Mouse (Mus musculus): Measurements from ENCODE around the gene Rab3gap1. TPM values are rescaled to one million over a fixed set of nuclear protein-coding genes. Genes with fewer than 3 reads are reported as not detected.
"Not testable (repeated sequence)": the region's sequence is repeated elsewhere in the genome, so short reads cannot be mapped to it uniquely, and the experiment has no call there.

Rab3gap1 gene
- polyA plus RNA-seq, 1 experiment from 2014 or later: 25.1 TPM

DNA sequence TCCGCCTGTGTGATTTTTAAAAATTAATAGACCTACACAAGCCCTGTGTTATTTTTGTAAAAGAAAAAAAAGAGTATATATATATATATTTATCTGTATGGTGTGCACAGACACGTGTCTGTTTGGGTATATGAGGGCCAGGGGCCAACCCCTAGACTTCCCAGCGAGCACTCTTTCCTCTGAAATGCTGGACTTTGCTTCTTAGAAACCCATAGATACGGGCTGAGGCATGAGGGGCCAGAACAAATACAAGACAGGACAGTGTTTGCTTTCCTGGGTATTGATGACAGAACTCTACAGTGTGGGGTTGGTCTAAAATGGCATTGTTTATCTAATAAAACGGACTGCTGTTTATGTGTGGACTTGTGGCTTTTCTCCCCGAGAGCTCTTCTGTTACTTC is 74.9 kb downstream of the Rab3gap1 start:
- H3K36me3 ChIP-seq (ENCODE audit: control insufficient read depth, insufficient read depth, low read length): peaks cover 53% of the 10 kb centered on the region
- H3K4me1 ChIP-seq (ENCODE audit: control insufficient read depth, insufficient read depth, low read length): no peaks in the 10 kb centered on the region
- H3K27me3 ChIP-seq (ENCODE audit: control insufficient read depth, insufficient read depth, low read length): no peaks in the 10 kb centered on the region
- WGBS: 83% methylated on average over 6 of the region's 6 CpGs
- H3K4me2 ChIP-seq (replicated peaks; ENCODE audit: low read depth, low read length): no peak overlapping the region
- no peak overlapping the region for H3K4me3 ChIP-seq (ENCODE audit: low read length)
- H3K9me3 ChIP-seq (ENCODE audit: control insufficient read depth, low read length): peaks cover 11% of the 10 kb centered on the region
- H3K27ac ChIP-seq (ENCODE audit: low read depth, low read length): no peak overlapping the region
- H3K9ac ChIP-seq (ENCODE audit: low read depth, low read length): no peak overlapping the region
- no peak for ATAC-seq (ENCODE audit: low FRiP score, low TSS enrichment)

DNA sequence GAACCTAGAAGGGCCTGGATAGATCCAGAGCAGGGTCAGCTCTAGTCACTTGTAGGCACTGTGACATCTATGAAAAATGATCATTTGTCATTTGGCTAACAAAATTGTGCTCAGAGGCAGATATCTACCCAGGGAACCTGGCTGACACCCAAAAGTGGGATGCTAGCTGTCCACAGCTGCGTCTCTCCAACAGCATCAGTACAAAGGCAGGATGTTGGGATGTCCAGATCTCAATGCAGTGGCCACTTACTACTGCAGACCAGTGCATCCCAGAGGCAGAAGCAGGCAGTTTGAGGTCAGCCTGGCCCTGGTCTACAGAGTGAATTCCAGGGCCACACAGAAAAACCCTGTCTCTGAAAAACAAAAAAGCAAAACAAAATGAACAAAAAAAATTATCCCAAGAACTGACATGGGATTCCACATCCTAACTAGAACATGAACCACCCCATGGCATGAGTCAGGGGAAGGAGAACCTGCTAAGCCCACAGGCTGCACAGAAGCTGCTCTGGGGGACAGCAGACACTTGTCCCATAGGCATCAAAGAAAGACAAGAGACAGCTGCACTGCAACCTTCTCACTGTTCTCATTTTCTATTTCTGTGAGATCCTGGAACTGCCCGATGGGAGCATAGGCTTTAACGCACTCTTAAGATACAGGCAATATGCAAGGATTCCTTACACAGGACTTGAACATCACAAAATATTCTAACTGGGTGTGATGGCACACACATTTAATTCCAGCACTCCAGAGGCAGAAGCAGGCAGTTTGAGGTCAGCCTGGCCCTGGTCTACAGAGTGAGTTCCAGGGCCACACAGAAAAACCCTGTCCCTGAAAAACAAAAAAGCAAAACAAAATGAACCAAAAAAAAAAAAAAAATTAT is 77.4 kb downstream of the Rab3gap1 start:
- Histone ChIP-seq H3K4me3 (ENCODE audit: low read length) (no peak overlapping the region), H3K9me3 (ENCODE audit: control insufficient read depth, low read length) (no peaks in the 10 kb centered on the region), H3K27ac (ENCODE audit: low read depth, low read length) (no peak overlapping the region; the same call in 1 of the 2 replicates), H3K9ac (ENCODE audit: low read depth, low read length) (no peak overlapping the region), H3K4me1 (ENCODE audit: control insufficient read depth, insufficient read depth, low read length) (no peaks in the 10 kb centered on the region), H3K36me3 (ENCODE audit: control insufficient read depth, insufficient read depth, low read length) (peaks cover 28% of the 10 kb centered on the region), H3K4me2 (replicated peaks; ENCODE audit: low read depth, low read length) (no peak overlapping the region), H3K27me3 (ENCODE audit: control insufficient read depth, insufficient read depth, low read length) (no peaks in the 10 kb centered on the region)
- no peak for ATAC-seq (ENCODE audit: low FRiP score, low TSS enrichment)
- WGBS: 81% methylated on average over 3 of the region's 3 CpGs

DNA sequence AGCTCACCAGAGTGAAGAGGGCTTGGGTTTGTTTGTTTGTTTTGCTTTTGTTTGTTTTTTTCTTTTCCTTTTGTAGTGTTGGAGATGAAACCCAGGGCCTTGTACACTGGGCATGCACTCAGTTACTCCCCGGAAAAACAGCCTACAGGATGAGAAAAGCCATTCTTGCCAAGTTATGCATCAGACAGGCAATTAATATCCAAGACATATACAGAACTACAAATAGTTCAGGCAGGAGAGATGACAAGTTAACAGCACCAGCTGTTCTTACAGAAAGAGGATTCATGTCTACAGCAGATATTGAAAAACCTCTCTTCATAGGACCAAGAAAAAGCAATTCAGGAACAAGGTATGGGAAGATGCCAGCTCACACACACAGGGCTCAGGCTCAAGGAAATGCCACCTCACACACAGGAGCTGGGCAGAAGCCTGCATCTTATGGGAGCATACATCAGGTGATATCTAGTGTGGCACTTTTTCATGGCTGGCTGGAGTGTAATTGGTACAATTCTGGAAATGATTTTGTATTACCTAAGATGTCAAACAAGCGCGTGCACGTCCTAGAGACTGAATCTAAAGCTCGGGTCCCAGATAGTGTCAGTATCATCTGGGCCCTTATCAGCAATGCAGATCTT is 78.2 kb downstream of the Rab3gap1 start:
- Histone ChIP-seq H3K36me3 (ENCODE audit: control insufficient read depth, insufficient read depth, low read length) (peaks cover 24% of the 10 kb centered on the region), H3K27me3 (ENCODE audit: control insufficient read depth, insufficient read depth, low read length) (no peaks in the 10 kb centered on the region), H3K4me1 (ENCODE audit: control insufficient read depth, insufficient read depth, low read length) (no peaks in the 10 kb centered on the region), H3K27ac (ENCODE audit: low read depth, low read length) (no peak overlapping the region), H3K4me2 (replicated peaks; ENCODE audit: low read depth, low read length) (no peak overlapping the region), H3K9me3 (ENCODE audit: control insufficient read depth, low read length) (no peaks in the 10 kb centered on the region), H3K4me3 (ENCODE audit: low read length) (no peak overlapping the region), H3K9ac (ENCODE audit: low read depth, low read length) (no peak overlapping the region)
- no peak for ATAC-seq (ENCODE audit: low FRiP score, low TSS enrichment)
- WGBS: 83% methylated on average over 5 of the region's 5 CpGs

DNA sequence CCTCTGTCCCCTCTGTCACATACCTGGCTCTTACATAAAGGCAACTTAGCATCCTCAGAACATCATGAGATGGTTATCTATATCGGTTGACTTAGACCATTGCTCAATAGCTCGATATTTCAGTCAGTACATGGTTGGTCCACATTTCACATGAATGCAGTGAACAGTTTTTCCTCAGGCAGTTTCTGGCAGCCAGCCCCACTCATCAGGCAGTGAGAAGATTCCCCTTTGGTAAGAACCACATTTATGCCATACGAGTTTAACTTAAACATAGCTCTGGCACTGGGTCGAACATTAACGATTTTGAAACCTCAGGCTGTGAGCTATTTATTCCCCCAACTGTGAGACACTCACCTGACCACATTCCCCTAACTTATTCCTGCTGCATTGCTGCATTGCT is 80.2 kb downstream of the Rab3gap1 start:
- no peaks in the 10 kb centered on the region for H3K4me1 ChIP-seq (ENCODE audit: control insufficient read depth, insufficient read depth, low read length)
- ATAC-seq (ENCODE audit: low FRiP score, low TSS enrichment): no peak
- H3K36me3 ChIP-seq (ENCODE audit: control insufficient read depth, insufficient read depth, low read length): peaks cover 17% of the 10 kb centered on the region
- 87% methylated on average over 5 of the region's 5 CpGs for WGBS
- H3K4me3 ChIP-seq (ENCODE audit: low read length): no peak overlapping the region
- no peak overlapping the region for H3K9ac ChIP-seq (ENCODE audit: low read depth, low read length)
- H3K4me2 ChIP-seq (replicated peaks; ENCODE audit: low read depth, low read length): no peak overlapping the region
- no peaks in the 10 kb centered on the region for H3K27me3 ChIP-seq (ENCODE audit: control insufficient read depth, insufficient read depth, low read length)
- no peaks in the 10 kb centered on the region for H3K9me3 ChIP-seq (ENCODE audit: control insufficient read depth, low read length)
- no peak overlapping the region for H3K27ac ChIP-seq (ENCODE audit: low read depth, low read length)

DNA sequence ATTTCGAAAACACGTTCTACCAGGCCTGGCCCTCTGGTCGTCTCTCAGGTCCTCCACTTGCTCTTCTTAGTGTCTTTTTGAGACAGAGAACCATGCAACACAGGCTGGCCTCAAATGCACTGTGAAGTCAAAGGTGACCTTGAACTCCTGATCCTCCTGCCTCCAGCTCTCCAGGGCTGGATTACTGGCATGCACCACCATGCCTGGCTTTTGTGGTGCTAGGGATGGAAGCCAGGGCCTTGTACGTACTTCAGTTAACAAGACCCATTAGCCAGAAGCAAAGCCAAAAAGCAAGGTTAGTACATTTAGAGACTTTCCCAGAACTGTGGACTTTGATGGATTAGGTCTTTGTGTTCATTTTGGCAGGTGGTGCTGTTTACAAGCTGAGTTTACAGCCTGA is 83.7 kb downstream of the Rab3gap1 start:
- 92% methylated on average over 4 of the region's 4 CpGs for WGBS
- no peak for ATAC-seq (ENCODE audit: low FRiP score, low TSS enrichment)
- Histone ChIP-seq H3K9me3 (ENCODE audit: control insufficient read depth, low read length) (no peaks in the 10 kb centered on the region), H3K27me3 (ENCODE audit: control insufficient read depth, insufficient read depth, low read length) (no peaks in the 10 kb centered on the region), H3K27ac (ENCODE audit: low read depth, low read length) (no peak overlapping the region), H3K36me3 (ENCODE audit: control insufficient read depth, insufficient read depth, low read length) (peaks cover 12% of the 10 kb centered on the region; the same call in 1 of the 2 replicates), H3K4me2 (replicated peaks; ENCODE audit: low read depth, low read length) (no peak overlapping the region), H3K4me3 (ENCODE audit: low read length) (no peak overlapping the region), H3K9ac (ENCODE audit: low read depth, low read length) (no peak overlapping the region), H3K4me1 (ENCODE audit: control insufficient read depth, insufficient read depth, low read length) (no peaks in the 10 kb centered on the region)

DNA sequence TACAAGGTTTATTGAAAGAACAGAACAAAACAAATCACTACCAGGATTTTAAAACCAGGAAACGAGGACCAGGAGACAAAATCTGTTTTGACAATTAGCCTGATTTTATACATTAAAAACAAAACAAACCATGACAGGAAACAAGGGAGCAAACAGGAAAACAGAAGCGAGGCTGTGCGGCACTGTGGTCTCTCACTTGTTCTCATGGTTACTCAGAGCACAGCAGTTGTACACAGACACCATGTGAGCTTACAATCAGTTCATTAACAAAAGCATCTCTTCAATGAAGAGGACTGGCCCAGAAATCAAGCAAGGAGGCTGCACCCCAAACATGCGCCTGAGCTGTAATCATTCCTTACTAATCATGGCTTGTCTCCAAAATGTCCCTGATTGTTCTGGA is 85.6 kb downstream of the Rab3gap1 start:
- H3K4me2 ChIP-seq (replicated peaks; ENCODE audit: low read depth, low read length); H3K9ac ChIP-seq (ENCODE audit: low read depth, low read length); ATAC-seq (ENCODE audit: low FRiP score, low TSS enrichment); H3K27me3 ChIP-seq (ENCODE audit: control insufficient read depth, insufficient read depth, low read length); H3K27ac ChIP-seq (ENCODE audit: low read depth, low read length); H3K4me1 ChIP-seq (ENCODE audit: control insufficient read depth, insufficient read depth, low read length); H3K4me3 ChIP-seq (ENCODE audit: low read length); H3K9me3 ChIP-seq (ENCODE audit: control insufficient read depth, low read length): not testable (repeated sequence)
- H3K36me3 ChIP-seq (ENCODE audit: control insufficient read depth, insufficient read depth, low read length): peaks cover 12% of the 10 kb centered on the region; the same call in 1 of the 2 replicates
- WGBS: 85% methylated on average over 4 of the region's 4 CpGs

DNA sequence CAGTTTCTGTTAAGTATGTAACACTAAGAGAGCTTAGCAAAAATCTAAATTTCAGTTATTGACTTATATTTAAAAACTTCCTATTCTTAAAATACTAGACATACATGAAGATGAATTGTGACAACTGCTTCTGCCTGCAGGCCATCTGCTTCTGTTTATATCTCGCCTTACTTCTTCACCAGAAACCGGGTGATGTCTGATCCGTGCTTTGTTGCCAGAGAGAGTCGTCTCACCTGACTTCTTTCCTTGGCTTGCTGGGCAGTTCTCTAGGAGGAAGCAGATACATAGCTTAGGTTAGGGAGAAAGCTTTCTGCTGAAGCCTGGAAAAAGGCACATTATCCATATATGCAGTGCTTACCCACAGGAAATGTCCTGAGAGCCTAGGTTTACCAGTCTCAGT is 86.2 kb downstream of the Rab3gap1 start:
- peaks cover 12% of the 10 kb centered on the region; the same call in 1 of the 2 replicates for H3K36me3 ChIP-seq (ENCODE audit: control insufficient read depth, insufficient read depth, low read length)
- no peaks in the 10 kb centered on the region for H3K27me3 ChIP-seq (ENCODE audit: control insufficient read depth, insufficient read depth, low read length)
- H3K4me2 ChIP-seq (replicated peaks; ENCODE audit: low read depth, low read length): no peak overlapping the region
- H3K4me1 ChIP-seq (ENCODE audit: control insufficient read depth, insufficient read depth, low read length): no peaks in the 10 kb centered on the region
- no peak overlapping the region for H3K9ac ChIP-seq (ENCODE audit: low read depth, low read length)
- H3K4me3 ChIP-seq (ENCODE audit: low read length): no peak overlapping the region
- H3K27ac ChIP-seq (ENCODE audit: low read depth, low read length): no peak overlapping the region
- no peak for ATAC-seq (ENCODE audit: low FRiP score, low TSS enrichment)
- H3K9me3 ChIP-seq (ENCODE audit: control insufficient read depth, low read length): no peaks in the 10 kb centered on the region
- WGBS: 91% methylated on average over 4 of the region's 4 CpGs

DNA sequence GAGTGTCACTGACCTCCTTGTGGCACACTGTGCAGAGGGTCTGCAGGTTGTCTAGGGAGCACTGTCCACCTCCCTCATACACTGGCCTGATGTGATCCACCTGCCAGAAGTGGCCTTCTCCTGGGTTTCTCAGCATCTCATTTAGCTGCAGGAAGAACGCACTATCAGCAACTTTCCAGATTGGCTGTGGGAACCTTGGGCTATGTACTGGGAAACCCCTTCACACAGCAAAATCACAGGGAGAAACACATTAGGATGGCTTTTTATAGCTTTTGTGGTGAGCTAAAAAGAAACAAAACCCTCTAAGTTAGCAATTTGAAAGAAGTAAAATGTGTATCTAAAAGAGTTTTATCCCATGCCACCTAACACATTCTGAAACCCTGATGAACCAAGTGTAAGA is 88.0 kb downstream of the Rab3gap1 start:
- Histone ChIP-seq H3K4me2 (replicated peaks; ENCODE audit: low read depth, low read length) (no peak overlapping the region), H3K27ac (ENCODE audit: low read depth, low read length) (no peak overlapping the region), H3K9ac (ENCODE audit: low read depth, low read length) (no peak overlapping the region), H3K4me1 (ENCODE audit: control insufficient read depth, insufficient read depth, low read length) (no peaks in the 10 kb centered on the region), H3K27me3 (ENCODE audit: control insufficient read depth, insufficient read depth, low read length) (no peaks in the 10 kb centered on the region), H3K4me3 (ENCODE audit: low read length) (no peak overlapping the region), H3K36me3 (ENCODE audit: control insufficient read depth, insufficient read depth, low read length) (peaks cover 16% of the 10 kb centered on the region; the same call in 1 of the 2 replicates), H3K9me3 (ENCODE audit: control insufficient read depth, low read length) (no peaks in the 10 kb centered on the region)
- WGBS: 90% methylated on average over 1 of the region's 1 CpGs
- ATAC-seq (ENCODE audit: low FRiP score, low TSS enrichment): no peak

DNA sequence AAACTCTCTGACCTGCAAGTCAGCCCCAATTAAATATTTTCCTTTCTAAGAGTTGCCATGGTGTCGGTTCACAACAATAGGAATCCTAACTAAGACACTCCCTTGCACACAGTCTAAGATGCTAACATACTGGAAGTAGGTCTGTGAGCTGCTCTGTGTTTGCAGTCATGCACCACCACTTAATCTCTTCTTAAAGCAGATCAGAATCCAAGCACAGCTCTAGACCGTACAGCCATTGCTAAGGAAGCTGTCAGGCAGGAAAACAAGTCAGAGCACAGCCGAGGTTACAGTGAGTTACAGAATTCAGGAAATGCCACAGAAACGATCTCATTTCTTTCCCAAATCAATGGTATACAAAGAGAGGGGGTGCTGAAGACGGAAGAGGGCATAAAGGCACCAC is 90.2 kb downstream of the Rab3gap1 start:
- Histone ChIP-seq H3K27ac (ENCODE audit: low read depth, low read length) (peak overlapping the region; percentile 3; the same call in 1 of the 2 replicates), H3K9ac (ENCODE audit: low read depth, low read length) (no peak overlapping the region), H3K4me1 (ENCODE audit: control insufficient read depth, insufficient read depth, low read length) (no peaks in the 10 kb centered on the region), H3K9me3 (ENCODE audit: control insufficient read depth, low read length) (no peaks in the 10 kb centered on the region), H3K4me2 (replicated peaks; ENCODE audit: low read depth, low read length) (no peak overlapping the region), H3K27me3 (ENCODE audit: control insufficient read depth, insufficient read depth, low read length) (no peaks in the 10 kb centered on the region), H3K36me3 (ENCODE audit: control insufficient read depth, insufficient read depth, low read length) (peaks cover 6% of the 10 kb centered on the region; the same call in 1 of the 2 replicates), H3K4me3 (ENCODE audit: low read length) (no peak overlapping the region)
- 51% methylated on average over 5 of the region's 5 CpGs for WGBS
- ATAC-seq (ENCODE audit: low FRiP score, low TSS enrichment): peak; percentile 46; the same call in 1 of the 2 replicates
